Mouse (Mus musculus) induced T-regulatory cell, adult 2 months (primary cell): ENCODE data around the gene Mef2d.

ENCODE experiments used
- DNase-seq: peaks from one replicate; pipeline ENCODE4 v3.0.0-alpha.2; 2012; ENCODE audit warnings: low read depth

The Mef2d gene

GRCm38 (mm10) chr3:88141787-88142523, at the start of gene Mef2d:
Gene Mef2d, plus strand, starts transcription at chr3:88142372.
- DNase-seq, result peak; percentile 99

GRCm38 (mm10) chr3:88094126-88094525, 48.0 kb upstream of the Mef2d start:
- no peak for DNase-seq

- no peak for DNase-seq
These were observed 44.5 kb upstream of the Mef2d start for GRCm38 (mm10) chr3:88097666-88098065.

GRCm38 (mm10) chr3:88100251-88100650, 41.9 kb upstream of the Mef2d start:
- DNase-seq, result no peak

GRCm38 (mm10) chr3:88101736-88102135, 40.4 kb upstream of the Mef2d start:
- no peak for DNase-seq

GRCm38 (mm10) chr3:88102196-88102595, 40.0 kb upstream of the Mef2d start:
- no peak for DNase-seq

GRCm38 (mm10) chr3:88102611-88103010, 39.6 kb upstream of the Mef2d start:
- no peak for DNase-seq

- no peak for DNase-seq
These were observed 36.0 kb upstream of the Mef2d start for GRCm38 (mm10) chr3:88106126-88106525.

- DNase-seq, result no peak
These were observed 33.0 kb upstream of the Mef2d start for GRCm38 (mm10) chr3:88109126-88109525.

- DNase-seq, result no peak
These were observed 27.8 kb upstream of the Mef2d start for GRCm38 (mm10) chr3:88114396-88114795.

GRCm38 (mm10) chr3:88120117-88120651, 22.0 kb upstream of the Mef2d start:
- DNase-seq, result no peak

- DNase-seq, result no peak
These were observed 20.7 kb upstream of the Mef2d start for GRCm38 (mm10) chr3:88121164-88122131.

- DNase-seq, result no peak
These were observed 17.0 kb upstream of the Mef2d start for GRCm38 (mm10) chr3:88125195-88125594.

GRCm38 (mm10) chr3:88126181-88126580, 16.0 kb upstream of the Mef2d start:
- no peak for DNase-seq

GRCm38 (mm10) chr3:88127636-88128035, 14.5 kb upstream of the Mef2d start:
- no peak for DNase-seq

GRCm38 (mm10) chr3:88128056-88128455, 14.1 kb upstream of the Mef2d start:
- DNase-seq, result no peak

GRCm38 (mm10) chr3:88129006-88129405, 13.2 kb upstream of the Mef2d start:
- no peak for DNase-seq

GRCm38 (mm10) chr3:88131071-88131470, 11.1 kb upstream of the Mef2d start:
- no peak for DNase-seq

GRCm38 (mm10) chr3:88132492-88132891, 9.7 kb upstream of the Mef2d start:
- DNase-seq, result no peak

- DNase-seq, result peak; percentile 57
These were observed 8.9 kb upstream of the Mef2d start for GRCm38 (mm10) chr3:88133187-88133771.

- DNase-seq, result no peak
These were observed 5.8 kb upstream of the Mef2d start for GRCm38 (mm10) chr3:88136346-88136745.

GRCm38 (mm10) chr3:88136945-88137494, 5.2 kb upstream of the Mef2d start:
- DNase-seq, result peak; percentile 46
